Comparison of ENCODE assay signal across 10 mouse cellular contexts in the genomic region with DNA sequence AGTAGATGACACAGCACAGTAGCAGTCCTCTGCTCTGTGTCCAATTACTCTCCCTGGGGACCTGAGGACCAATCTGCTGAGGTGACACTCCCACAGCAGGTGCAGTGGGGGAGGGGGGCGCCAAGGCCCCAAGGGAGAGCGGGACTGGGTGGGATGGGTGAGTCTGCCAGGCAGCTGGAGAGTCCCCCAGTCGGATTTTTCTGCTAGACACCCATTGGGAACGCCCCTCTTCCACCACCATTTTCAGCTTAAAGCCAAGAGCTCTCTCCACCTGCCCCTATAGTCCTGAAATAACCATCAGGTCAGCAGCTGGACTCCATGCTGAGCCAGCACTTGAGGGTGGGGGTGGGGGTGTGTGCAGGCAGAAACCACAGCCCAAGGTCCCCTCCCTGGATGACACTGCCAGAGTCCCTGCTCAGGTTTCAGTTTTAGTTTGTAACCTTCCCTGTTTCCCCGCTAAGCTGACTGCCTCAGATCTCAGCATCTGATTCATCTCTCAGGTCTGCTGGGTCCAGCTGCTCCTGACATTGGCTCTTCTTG.
DNase-seq lines count a peak whose midpoint lies in the region; ATAC-seq lines count a peak whose summit lies in the region.
"Had no signal": no experiment of that assay in that cellular context is flagged by ENCODE, and none has a peak within 500 bp of the region (broad histone marks: within the 10 kb centered on the region; RNA-seq: fewer than 3 reads in every experiment).

No protein-coding gene starts in this region.

- WGBS in heart, embryonic 10.5 days = 47% methylated on average over 5 of the region's 5 CpGs
- WGBS in midbrain, embryonic 14.5 days = 56% methylated on average over 5 of the region's 5 CpGs
- WGBS in midbrain, embryonic 13.5 days = 47% methylated on average over 5 of the region's 5 CpGs
- 54% methylated on average over 5 of the region's 5 CpGs for WGBS in embryonic facial prominence, embryonic 14.5 days

- no peak for ATAC-seq in midbrain, embryonic 14.5 days (ENCODE audit: low FRiP score, low TSS enrichment)
- no peak for ATAC-seq in midbrain, embryonic 13.5 days
- peak; percentile 38; the same call in 1 of the 2 replicates for ATAC-seq in embryonic facial prominence, embryonic 14.5 days (ENCODE audit: low read depth)

- no peak overlapping the region for H3K4me2 ChIP-seq in midbrain, embryonic 14.5 days (ENCODE audit: low read length)
- no peak overlapping the region for H3K4me2 ChIP-seq in midbrain, embryonic 13.5 days (replicated peaks)
- no peak overlapping the region; the same call in 1 of the 2 replicates for H3K4me2 ChIP-seq in embryonic facial prominence, embryonic 14.5 days (ENCODE audit: low read depth, low read length)

- peaks cover 51% of the 10 kb centered on the region for H3K27me3 ChIP-seq in heart, embryonic 10.5 days (ENCODE audit: insufficient read depth, poor library complexity, severe bottlenecking)
- H3K27me3 ChIP-seq in midbrain, embryonic 14.5 days (ENCODE audit: control insufficient read depth, insufficient read depth, low read length) = peaks cover 4% of the 10 kb centered on the region; the same call in 1 of the 2 replicates
- H3K27me3 ChIP-seq in midbrain, embryonic 13.5 days = peaks cover 9% of the 10 kb centered on the region; the same call in 1 of the 2 replicates
- no peaks in the 10 kb centered on the region for H3K27me3 ChIP-seq in embryonic facial prominence, embryonic 14.5 days (replicated peaks; ENCODE audit: control insufficient read depth, insufficient read depth, low read length)

- H3K27ac ChIP-seq in heart, embryonic 10.5 days = peak overlapping the region; percentile 29; the same call in 1 of the 2 replicates
- 0 out of 2 replicates have a peak overlapping the region, but pooled peaks have one; percentile 20 for H3K27ac ChIP-seq in midbrain, embryonic 14.5 days (replicated peaks; ENCODE audit: low read depth, low read length)
- no peak overlapping the region for H3K27ac ChIP-seq in midbrain, embryonic 13.5 days
- no peak overlapping the region for H3K27ac ChIP-seq in embryonic facial prominence, embryonic 14.5 days (replicated peaks; ENCODE audit: low read depth, low read length)

- H3K9me3 ChIP-seq in heart, embryonic 10.5 days = no peaks in the 10 kb centered on the region
- no peaks in the 10 kb centered on the region for H3K9me3 ChIP-seq in midbrain, embryonic 14.5 days (ENCODE audit: control insufficient read depth, low read length)
- no peaks in the 10 kb centered on the region for H3K9me3 ChIP-seq in midbrain, embryonic 13.5 days
- H3K9me3 ChIP-seq in embryonic facial prominence, embryonic 14.5 days (ENCODE audit: control insufficient read depth, low read length) = peaks cover 5% of the 10 kb centered on the region; the same call in 1 of the 2 replicates

- H3K9ac ChIP-seq in midbrain, embryonic 14.5 days (replicated peaks; ENCODE audit: low read length) = no peak overlapping the region
- no peak overlapping the region for H3K9ac ChIP-seq in midbrain, embryonic 13.5 days (replicated peaks)
- H3K9ac ChIP-seq in embryonic facial prominence, embryonic 14.5 days (ENCODE audit: low read depth, low read length) = no peak overlapping the region

- no peaks in the 10 kb centered on the region for H3K36me3 ChIP-seq in heart, embryonic 10.5 days
- H3K36me3 ChIP-seq in midbrain, embryonic 14.5 days (ENCODE audit: control insufficient read depth, insufficient read depth, low read length) = no peaks in the 10 kb centered on the region
- H3K36me3 ChIP-seq in midbrain, embryonic 13.5 days = no peaks in the 10 kb centered on the region
- no peaks in the 10 kb centered on the region for H3K36me3 ChIP-seq in embryonic facial prominence, embryonic 14.5 days (ENCODE audit: control insufficient read depth, insufficient read depth, low read length)

- peaks cover 67% of the 10 kb centered on the region for H3K4me1 ChIP-seq in heart, embryonic 10.5 days
- H3K4me1 ChIP-seq in midbrain, embryonic 14.5 days (ENCODE audit: control insufficient read depth, insufficient read depth, low read length) = peaks cover 42% of the 10 kb centered on the region
- peaks cover 64% of the 10 kb centered on the region for H3K4me1 ChIP-seq in midbrain, embryonic 13.5 days (replicated peaks)
- peaks cover 29% of the 10 kb centered on the region for H3K4me1 ChIP-seq in embryonic facial prominence, embryonic 14.5 days (ENCODE audit: control insufficient read depth, insufficient read depth, low read length)

- no peak overlapping the region for H3K4me3 ChIP-seq in heart, embryonic 10.5 days
- H3K4me3 ChIP-seq in midbrain, embryonic 14.5 days (replicated peaks; ENCODE audit: low read depth, low read length) = no peak overlapping the region
- H3K4me3 ChIP-seq in midbrain, embryonic 13.5 days (replicated peaks) = no peak overlapping the region
- H3K4me3 ChIP-seq in embryonic facial prominence, embryonic 14.5 days (ENCODE audit: low read depth, low read length) = no peak overlapping the region

- no peak for DNase-seq in heart, embryonic 10.5 days (ENCODE audit: low spot score)
- DNase-seq in heart, adult 11 months = no peak
- DNase-seq in midbrain, embryonic 14.5 days = no peak
- DNase-seq in embryonic facial prominence, embryonic 14.5 days (ENCODE audit: low spot score) = peak; percentile 59
- DNase-seq in skeletal muscle tissue, adult 2 months (ENCODE audit: low read depth, low spot score) = peak; percentile 88
- no peak for DNase-seq in urinary bladder, postnatal 25 days (ENCODE audit: low spot score)
- DNase-seq in adrenal gland, adult 2 months = no peak
- DNase-seq: right cerebral cortex, postnatal 14 days; thymus, adult 2 months had no signal

Comparison
In these comparisons a context has a peak if more than half of its experiments do, and no peak if none do; other contexts are left out.
1. H3K27ac ChIP-seq: peak in heart, embryonic 10.5 days (single experiment) and midbrain, embryonic 14.5 days (single experiment); none in midbrain, embryonic 13.5 days (single experiment) and embryonic facial prominence, embryonic 14.5 days (single experiment).
2. DNase-seq: peak in embryonic facial prominence, embryonic 14.5 days (single experiment) and skeletal muscle tissue, adult 2 months (single experiment); none in heart, embryonic 10.5 days (single experiment), heart, adult 11 months (single experiment), midbrain, embryonic 14.5 days (single experiment), urinary bladder, postnatal 25 days (single experiment) and adrenal gland, adult 2 months (single experiment).